Mouse (Mus musculus) macrophage (primary cell): ENCODE data around the gene Slco3a1. TPM values are rescaled to one million over a fixed set of nuclear protein-coding genes. Genes with fewer than 3 reads are reported as not detected.

Source experiments
- H3K27ac ChIP-seq: fragments of 350-480 bp; formaldehyde crosslinking; 2 replicates; pipeline ENCODE4 v1.9.0; 2021
- H3K36me3 ChIP-seq: fragments of 350-480 bp; formaldehyde crosslinking; 2 replicates; pipeline ENCODE4 v1.9.0; 2021; ENCODE audit errors: inconsistent target
- H3K4me3 ChIP-seq: fragments of 350-480 bp; formaldehyde crosslinking; 2 replicates; pipeline ENCODE4 v1.9.0; 2021; ENCODE audit errors: inconsistent target
- H3K79me2 ChIP-seq: fragments of 350-480 bp; formaldehyde crosslinking; 2 replicates; pipeline ENCODE4 v1.9.0; 2021; ENCODE audit errors: inconsistent target
- WGBS: methylation state at CpG from one replicate; pipeline ENCODE4 v1.1.7; 2026; ENCODE audit warnings: inconsistent platforms; ENCODE audit not compliant: missing documents; 5-methylcytosine and 5-hydroxymethylcytosine counted together
- polyA plus RNA-seq: library from polyadenylated mRNA; stranded (reverse); fragments of 250-400 nt; gene quantifications from 3 replicates; pipeline ENCODE4 v1.2.4, GENCODE M21; 2018; ENCODE audit warnings: inconsistent platforms

Gene Slco3a1
- polyA plus RNA-seq, 1 experiment from 2014 or later = 1.2 TPM

DNA sequence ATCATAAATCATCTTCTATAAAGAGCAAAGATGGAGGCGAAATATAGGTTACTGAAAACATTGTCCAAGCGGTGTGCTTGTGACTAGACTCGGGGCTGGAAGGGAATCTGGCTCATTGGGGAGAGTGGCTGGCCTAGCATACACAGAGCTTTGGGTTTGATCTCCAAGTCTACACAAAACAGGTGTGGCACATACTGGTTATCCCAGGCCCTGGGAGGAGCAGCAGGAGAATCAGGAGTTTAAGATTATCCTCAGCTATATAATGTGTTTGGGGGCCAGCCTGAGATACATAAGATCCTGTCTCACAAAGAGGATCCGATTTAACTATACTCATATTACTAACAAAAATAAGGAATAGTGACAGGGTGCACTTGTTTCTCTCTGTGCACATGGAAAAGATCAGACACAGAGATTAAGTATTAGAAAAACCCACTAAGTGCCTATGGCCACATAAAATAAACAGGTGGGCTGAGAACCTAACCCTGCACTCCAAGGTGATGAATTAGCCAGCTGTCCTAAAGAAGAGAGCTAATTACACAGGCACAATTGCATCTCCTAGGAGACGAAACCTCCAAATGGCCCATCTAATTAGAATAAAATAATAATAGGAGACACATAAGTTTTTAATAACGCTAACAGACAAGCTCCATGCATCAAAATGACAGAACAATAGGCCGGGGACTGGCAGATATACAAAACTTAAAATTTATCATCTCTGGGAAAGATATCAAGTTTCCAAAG is 224.3 kb downstream of the Slco3a1 start:
- Histone ChIP-seq H3K79me2 (no peaks in the 10 kb centered on the region), H3K36me3 (no peaks in the 10 kb centered on the region)
- 96% methylated on average over 7 of the region's 7 CpGs for WGBS

DNA sequence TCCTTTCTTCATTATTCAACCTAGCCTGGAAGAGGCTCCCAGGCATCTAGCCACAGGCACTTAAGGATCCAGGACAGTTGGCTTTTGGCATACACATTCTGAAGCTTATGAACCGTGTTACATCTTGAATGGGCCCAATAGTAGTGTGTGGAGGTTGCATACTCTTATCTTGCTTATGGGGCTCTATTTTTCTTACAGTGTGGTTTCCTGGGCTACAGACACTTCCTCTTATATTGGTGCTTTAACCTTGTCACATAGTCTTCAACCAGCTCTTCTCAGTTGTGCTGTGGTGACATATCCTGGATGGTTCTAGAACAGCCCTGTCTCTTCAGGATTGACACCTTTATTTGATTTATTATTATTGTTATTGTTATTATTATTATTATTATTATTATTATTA is 225.6 kb downstream of the Slco3a1 start:
- H3K36me3 ChIP-seq = no peaks in the 10 kb centered on the region
- H3K79me2 ChIP-seq = no peaks in the 10 kb centered on the region
- no peak overlapping the region for H3K27ac ChIP-seq
- no peak overlapping the region for H3K4me3 ChIP-seq
- 9% methylated on average over 1 of the region's 1 CpGs for WGBS

More for the DNA sequence above, 224.3 kb downstream of the Slco3a1 start:
- Histone ChIP-seq H3K27ac (no peak overlapping the region), H3K4me3 (no peak overlapping the region)

DNA sequence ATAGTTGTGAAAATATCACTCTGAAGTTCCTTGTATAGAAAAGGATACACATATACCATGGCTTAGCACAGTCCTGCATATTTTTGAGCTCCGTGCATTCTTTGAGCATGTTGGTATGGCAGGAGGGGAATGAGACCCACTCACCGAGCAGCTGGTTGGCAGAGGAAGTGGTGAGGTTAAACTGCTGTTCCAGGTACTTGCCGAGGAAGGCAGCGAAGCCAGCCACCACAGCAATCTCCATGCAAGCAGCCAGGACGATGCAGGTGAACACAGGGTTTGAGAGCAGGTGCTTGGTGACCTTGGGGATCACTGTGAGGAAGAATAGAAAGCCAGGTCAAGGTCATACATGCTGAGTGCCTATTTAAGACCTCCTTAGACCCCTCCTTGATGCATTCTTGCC is 226.9 kb downstream of the Slco3a1 start:
- Histone ChIP-seq H3K27ac (no peak overlapping the region), H3K79me2 (no peaks in the 10 kb centered on the region), H3K4me3 (no peak overlapping the region), H3K36me3 (no peaks in the 10 kb centered on the region)
- 64% methylated on average over 5 of the region's 5 CpGs for WGBS

DNA sequence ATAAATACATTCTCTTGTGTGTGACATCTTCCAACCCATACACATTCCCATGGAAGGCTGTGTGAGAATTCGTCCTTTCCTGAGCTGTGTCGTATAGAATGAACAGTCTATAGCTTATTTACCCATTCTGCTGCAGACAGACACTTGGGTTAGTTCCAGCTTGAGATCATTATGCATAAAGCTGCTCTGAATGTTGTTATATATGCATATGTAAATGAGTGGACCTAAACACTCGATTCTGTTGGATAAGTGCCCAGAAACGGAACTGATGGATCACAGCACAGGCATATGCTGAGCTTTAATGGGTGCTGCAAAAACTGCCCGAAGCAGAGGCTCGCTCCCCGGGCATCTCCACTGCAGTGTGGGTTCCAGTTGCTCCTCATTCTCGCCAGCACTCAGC is 229.5 kb downstream of the Slco3a1 start:
- Histone ChIP-seq H3K79me2 (no peaks in the 10 kb centered on the region), H3K4me3 (no peak overlapping the region)
- 94% methylated on average over 8 of the region's 8 CpGs for WGBS

DNA sequence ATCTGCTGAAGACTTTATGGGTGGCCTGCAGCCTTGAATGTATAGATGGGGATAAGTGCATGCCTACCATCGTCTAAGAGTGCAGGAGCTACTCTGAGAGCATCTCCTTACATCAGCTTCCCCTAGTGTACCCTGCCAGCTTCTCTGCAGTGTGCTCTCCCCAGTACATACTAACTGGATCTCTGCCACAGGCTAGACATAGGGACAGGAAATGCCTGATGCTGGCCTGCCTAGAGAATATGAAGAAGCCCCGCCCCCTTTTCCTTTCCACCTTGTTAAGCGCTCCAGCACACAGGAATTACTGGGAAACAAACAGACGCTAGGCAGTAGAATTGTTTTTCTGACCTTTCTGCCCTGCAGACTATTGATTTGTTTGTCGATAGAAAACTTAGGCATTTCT is 230.9 kb downstream of the Slco3a1 start:
- no peaks in the 10 kb centered on the region for H3K79me2 ChIP-seq
- no peak overlapping the region for H3K27ac ChIP-seq
- WGBS = 85% methylated on average over 5 of the region's 5 CpGs
- H3K4me3 ChIP-seq = no peak overlapping the region
- no peaks in the 10 kb centered on the region for H3K36me3 ChIP-seq

More for the DNA sequence above, 229.5 kb downstream of the Slco3a1 start:
- Histone ChIP-seq H3K27ac (no peak overlapping the region), H3K36me3 (no peaks in the 10 kb centered on the region)

DNA sequence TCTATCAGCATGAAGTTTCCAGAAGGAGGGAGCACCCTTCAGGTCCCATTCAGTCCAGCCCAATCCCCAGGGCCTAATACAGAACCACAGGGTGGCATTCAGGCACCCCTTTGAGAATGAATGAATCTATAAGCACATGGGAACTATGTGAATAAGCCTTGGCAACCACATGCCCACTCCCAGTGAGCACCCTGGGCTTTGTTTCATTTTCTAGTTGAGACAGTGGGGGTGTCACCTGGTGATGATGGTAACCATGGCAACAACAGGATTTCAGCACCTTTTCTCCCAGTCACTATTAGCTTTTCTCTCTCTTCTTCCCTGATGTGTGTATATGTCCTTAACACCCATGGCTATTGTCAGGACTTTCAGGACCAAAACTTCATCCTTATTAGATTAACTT is 231.4 kb downstream of the Slco3a1 start:
- no peak overlapping the region for H3K27ac ChIP-seq
- no peaks in the 10 kb centered on the region for H3K36me3 ChIP-seq
- H3K79me2 ChIP-seq = no peaks in the 10 kb centered on the region
- H3K4me3 ChIP-seq = no peak overlapping the region

DNA sequence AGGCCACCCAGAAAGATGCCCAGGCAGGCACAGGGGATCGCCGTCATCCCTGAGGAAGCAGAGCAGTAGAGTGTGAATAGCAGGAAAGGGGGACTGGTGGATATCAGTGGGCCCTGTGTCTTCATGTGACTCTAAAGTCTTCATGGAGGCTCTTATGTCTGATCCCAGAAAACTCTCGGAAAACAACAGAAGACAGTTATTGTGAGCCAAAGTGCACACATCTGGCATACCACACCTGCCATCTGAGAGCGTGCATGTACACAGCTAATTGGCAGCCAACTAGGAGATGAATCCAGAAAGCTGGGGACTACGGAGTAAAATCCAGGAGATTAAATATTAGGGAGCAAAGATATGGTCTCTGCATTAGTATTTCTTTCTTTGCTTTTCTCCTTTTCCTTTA is 233.9 kb downstream of the Slco3a1 start:
- WGBS = 100% methylated on average over 5 of the region's 5 CpGs

DNA sequence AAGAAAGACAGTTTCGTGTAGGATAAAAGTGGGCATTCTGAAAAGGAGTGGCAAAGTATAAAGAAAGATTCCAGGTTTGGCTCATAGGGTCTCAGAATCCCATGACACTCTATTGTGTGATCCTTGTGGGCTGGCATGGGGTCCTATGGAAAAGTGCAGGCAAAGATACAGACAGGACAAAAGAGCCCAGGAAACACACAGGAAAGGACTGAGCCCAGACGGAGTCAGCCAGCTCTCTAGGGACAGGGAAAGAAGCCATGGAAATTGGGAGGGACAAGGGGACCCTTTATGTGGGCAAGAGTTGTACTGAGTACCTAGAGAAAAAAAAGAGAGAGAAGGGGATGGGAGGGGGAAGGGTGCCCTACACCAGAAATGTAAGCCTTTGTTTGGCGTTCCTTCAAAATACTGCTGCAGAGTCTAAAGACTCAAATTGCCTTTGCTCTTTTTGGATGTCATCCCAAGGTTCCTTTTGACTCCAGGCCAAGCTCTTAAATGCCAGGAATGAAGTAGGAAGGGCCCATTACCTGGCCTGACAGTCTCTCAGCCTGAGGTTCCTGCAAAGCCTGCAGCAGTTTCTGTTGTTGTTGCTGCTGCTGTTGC is 238.6 kb downstream of the Slco3a1 start:
- H3K27ac ChIP-seq = no peak overlapping the region
- H3K4me3 ChIP-seq = no peak overlapping the region
- 94% methylated on average over 3 of the region's 3 CpGs for WGBS
- H3K79me2 ChIP-seq = no peaks in the 10 kb centered on the region
- no peaks in the 10 kb centered on the region for H3K36me3 ChIP-seq

More for the DNA sequence above, 233.9 kb downstream of the Slco3a1 start:
- no peak overlapping the region for H3K27ac ChIP-seq
- H3K36me3 ChIP-seq = no peaks in the 10 kb centered on the region
- no peaks in the 10 kb centered on the region for H3K79me2 ChIP-seq
- no peak overlapping the region for H3K4me3 ChIP-seq

DNA sequence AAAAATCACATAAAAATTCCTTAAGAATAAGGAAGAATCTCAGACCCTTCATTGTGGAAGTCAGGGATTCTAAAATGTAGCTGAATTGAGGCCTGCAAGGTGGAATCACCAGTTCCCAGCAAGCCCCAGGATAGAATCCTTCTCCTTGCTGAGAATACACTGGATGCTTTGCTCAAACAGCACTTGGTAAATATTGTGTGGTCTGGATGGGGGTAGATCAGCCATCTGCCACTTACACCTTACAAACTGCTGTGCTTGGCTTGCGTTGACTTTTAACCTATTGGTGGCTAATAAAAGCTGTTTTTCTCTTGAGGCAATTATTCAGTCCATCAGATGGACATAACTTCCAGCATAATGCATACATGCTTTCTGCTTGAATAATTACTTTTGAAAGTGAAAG is 240.3 kb downstream of the Slco3a1 start:
- Histone ChIP-seq H3K36me3 (no peaks in the 10 kb centered on the region), H3K27ac (no peak overlapping the region), H3K79me2 (no peaks in the 10 kb centered on the region), H3K4me3 (no peak overlapping the region)
- 100% methylated on average over 1 of the region's 1 CpGs for WGBS

DNA sequence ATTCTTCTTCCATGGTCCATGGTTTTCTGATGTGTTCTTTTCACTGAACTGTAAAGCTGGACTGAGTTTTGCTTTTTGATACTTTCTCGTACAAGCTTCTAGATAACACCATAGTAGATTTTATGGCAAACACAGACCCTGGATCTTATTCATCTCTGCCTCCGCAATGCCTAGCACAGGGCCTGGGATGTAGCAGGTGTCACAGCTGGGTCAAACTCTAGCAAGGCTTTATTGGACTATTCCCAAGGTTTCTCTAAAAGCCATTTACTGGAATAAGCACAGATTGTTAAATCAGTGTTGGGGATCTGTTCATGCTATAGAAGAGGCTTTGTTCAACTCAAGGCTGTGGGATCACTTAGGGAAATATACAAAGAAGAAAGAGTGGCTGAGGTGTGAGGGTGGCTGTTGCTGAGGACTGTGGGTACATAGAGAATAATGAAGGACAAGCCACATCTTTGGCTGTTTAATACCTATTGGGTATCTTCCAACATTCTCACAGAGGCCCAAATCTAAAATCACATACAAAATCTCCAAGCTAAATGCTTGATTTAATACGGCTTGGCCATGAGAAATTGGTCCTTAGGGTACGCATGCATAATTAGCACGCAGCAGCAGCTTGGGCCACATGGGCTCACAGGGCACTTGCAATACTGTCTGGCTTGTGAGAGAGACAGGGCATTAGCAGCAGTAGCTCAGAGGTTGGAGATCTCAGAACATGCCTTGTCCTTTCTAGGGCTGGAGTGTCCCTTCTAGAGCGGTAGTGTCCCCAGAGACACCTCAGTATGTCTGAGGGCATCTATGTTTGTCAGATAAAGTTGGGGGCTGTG is 241.1 kb downstream of the Slco3a1 start:
- Histone ChIP-seq H3K4me3 (no peak overlapping the region), H3K27ac (no peak overlapping the region), H3K36me3 (no peaks in the 10 kb centered on the region), H3K79me2 (no peaks in the 10 kb centered on the region)
- WGBS = 95% methylated on average over 6 of the region's 6 CpGs

DNA sequence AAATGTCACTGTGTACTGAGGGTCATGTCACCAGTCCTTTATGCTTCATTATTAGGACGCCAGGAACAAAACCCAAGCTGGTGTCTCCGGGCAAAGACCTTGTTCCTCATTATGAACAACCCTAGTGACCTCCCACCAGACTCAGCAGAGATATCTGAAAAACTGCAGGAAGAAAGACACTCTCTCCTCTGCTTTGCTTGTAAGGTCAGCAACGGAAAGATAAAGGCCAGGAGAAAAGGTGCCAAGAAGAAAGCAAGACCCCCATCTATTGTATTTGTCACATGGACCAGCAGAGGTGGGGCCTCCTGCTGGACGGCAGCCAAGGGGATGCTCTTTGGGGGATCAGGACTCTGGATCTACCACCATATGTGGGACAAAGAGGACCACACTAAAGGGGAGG is 243.0 kb downstream of the Slco3a1 start:
- Histone ChIP-seq H3K4me3 (no peak overlapping the region), H3K79me2 (no peaks in the 10 kb centered on the region), H3K27ac (no peak overlapping the region), H3K36me3 (no peaks in the 10 kb centered on the region)
- WGBS = 85% methylated on average over 4 of the region's 4 CpGs

DNA sequence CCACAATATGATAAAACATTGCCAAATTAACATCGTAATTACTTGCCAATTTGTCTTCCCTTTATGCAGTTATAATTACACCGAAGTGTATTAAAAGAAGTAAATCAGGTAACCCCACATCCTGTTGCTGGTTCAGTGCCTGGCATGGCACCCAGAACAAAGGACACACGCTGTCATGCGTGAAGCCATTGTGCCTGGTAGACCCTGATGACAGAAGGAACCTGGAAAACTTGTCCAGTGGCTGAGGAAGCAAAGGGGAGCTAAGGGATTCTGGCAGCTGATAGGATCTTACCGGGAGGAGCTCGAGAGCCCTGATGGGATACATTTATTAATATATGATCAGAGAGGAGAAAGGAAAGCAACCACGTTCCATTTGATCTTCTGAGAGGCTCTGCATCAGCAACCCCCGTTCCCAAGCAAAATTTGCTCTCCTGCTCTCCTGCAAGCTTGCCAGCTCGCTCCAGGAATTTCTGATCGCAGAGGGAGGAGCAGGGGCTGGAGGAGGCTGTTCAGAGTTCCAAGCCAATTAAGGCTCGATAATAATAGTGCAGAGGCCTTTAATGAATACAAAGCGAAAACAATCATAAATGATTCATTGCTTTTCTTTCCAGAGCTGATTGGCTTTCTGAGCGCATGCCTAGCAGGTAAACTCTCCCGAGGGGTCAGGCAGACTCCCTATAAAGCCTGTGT is 250.8 kb downstream of the Slco3a1 start:
- Histone ChIP-seq H3K27ac (no peak overlapping the region), H3K79me2 (no peaks in the 10 kb centered on the region), H3K36me3 (no peaks in the 10 kb centered on the region), H3K4me3 (no peak overlapping the region)
- WGBS = 97% methylated on average over 14 of the region's 14 CpGs

DNA sequence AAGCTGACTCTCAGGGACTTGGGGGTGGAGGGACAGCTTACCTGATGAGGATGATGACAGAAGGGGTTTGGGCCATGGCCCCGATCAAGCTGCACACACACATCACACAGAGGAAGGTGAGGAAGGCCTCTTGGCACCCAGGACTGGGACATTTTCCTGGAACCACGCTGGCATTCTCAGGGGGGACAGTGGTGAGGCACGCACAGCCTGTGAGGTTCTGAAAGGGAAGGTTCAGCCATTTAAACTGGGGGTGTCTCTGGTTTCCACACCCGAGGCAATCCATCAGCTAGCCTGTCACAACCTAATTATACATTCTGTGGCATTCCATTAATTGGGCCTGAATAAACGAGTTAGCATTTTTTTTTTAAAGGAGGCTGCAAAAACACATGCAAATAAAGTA is 251.5 kb downstream of the Slco3a1 start:
- Histone ChIP-seq H3K27ac (no peak overlapping the region), H3K36me3 (no peaks in the 10 kb centered on the region), H3K4me3 (no peak overlapping the region), H3K79me2 (no peaks in the 10 kb centered on the region)
- WGBS = 89% methylated on average over 4 of the region's 5 CpGs

DNA sequence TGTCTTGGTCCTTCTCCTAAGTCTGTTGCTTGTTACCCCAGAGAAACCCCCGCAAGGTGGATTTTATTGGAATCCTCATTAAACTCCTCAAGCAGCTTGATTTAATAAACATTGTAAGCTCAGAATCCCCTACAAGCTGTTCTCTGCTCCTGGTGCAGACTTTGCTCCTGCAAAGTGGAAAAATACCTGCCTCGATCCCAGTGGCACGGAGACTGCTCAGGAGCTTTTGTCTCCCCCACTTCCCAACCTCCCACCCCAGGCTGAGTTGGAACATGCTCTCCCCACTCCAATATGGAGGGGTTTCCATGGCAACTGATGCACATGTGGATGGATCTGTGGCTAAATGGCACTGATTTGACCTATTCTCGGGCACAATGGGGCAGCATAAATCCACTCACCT is 268.0 kb downstream of the Slco3a1 start:
- WGBS = 89% methylated on average over 4 of the region's 4 CpGs
- Histone ChIP-seq H3K79me2 (no peaks in the 10 kb centered on the region), H3K27ac (no peak overlapping the region), H3K4me3 (no peak overlapping the region), H3K36me3 (no peaks in the 10 kb centered on the region)
